8 mouse cellular contexts compared by ENCODE assay signal in genomic region chr1:39192460-39192996, GRCm38 (mm10). TPM values are rescaled to one million over a fixed set of nuclear protein-coding genes. Genes with fewer than 3 reads are reported as not detected.
DNase-seq lines count a peak whose midpoint lies in the region; ATAC-seq and TF ChIP-seq lines count a peak whose summit lies in the region.

No protein-coding gene starts in this region.

- peak overlapping the region; percentile 98 for H3K4me2 ChIP-seq in hindbrain, postnatal 0 days (ENCODE audit: low read depth, low read length)
- peak overlapping the region; percentile 99 for H3K4me2 ChIP-seq in midbrain, embryonic 12.5 days (replicated peaks)
- H3K4me2 ChIP-seq in stomach, embryonic 15.5 days: peak overlapping the region; percentile 100

- intact Hi-C loops in left cerebral cortex, postnatal 4 days (cut with DNase I): loop anchor here (5.0 to 10.0 kb wide), 2 partner anchors 122 to 180 kb away; no protein-coding TSS in a partner anchor

- peak; percentile 38; the same call in 1 of the 2 replicates for TF ChIP-seq CTCF in hindbrain, postnatal 0 days (IDR thresholded peaks at IDR 0.05; ENCODE audit: low read depth)

- H3K9me3 ChIP-seq in hindbrain, postnatal 0 days (ENCODE audit: low read length): no peaks in the 10 kb centered on the region
- no peaks in the 10 kb centered on the region for H3K9me3 ChIP-seq in midbrain, embryonic 12.5 days
- H3K9me3 ChIP-seq in stomach, embryonic 15.5 days: no peaks in the 10 kb centered on the region

- peak; percentile 41 for ATAC-seq in hindbrain, postnatal 0 days
- ATAC-seq in midbrain, embryonic 12.5 days (ENCODE audit: low FRiP score, low read depth): no peak
- ATAC-seq in stomach, embryonic 15.5 days (ENCODE audit: insufficient read depth, low FRiP score, low read depth): peak; percentile 29; the same call in 1 of the 2 replicates

- H3K9ac ChIP-seq in hindbrain, postnatal 0 days (replicated peaks; ENCODE audit: low read length): peak overlapping the region; percentile 71
- H3K9ac ChIP-seq in midbrain, embryonic 12.5 days (replicated peaks): no peak overlapping the region
- no peak overlapping the region for H3K9ac ChIP-seq in stomach, embryonic 15.5 days

- H3K27me3 ChIP-seq in hindbrain, postnatal 0 days (ENCODE audit: insufficient read depth, low read length): peaks cover 19% of the 10 kb centered on the region
- peaks cover 61% of the 10 kb centered on the region for H3K27me3 ChIP-seq in midbrain, embryonic 12.5 days
- H3K27me3 ChIP-seq in stomach, embryonic 15.5 days (replicated peaks): peaks cover 13% of the 10 kb centered on the region

- DNase-seq in adrenal gland, adult 2 months: peak; percentile 93
- peak; percentile 46 to 56 for DNase-seq in cerebellum, postnatal 36 days
- peak; percentile 42 for DNase-seq in gastrocnemius, postnatal 25 days
- DNase-seq in hindbrain, postnatal 0 days (ENCODE audit: low spot score): peak; percentile 59
- DNase-seq in left cerebral cortex, postnatal 4 days: peak; percentile 11
- DNase-seq in spleen, postnatal 14 days (ENCODE audit: low spot score in 2 of 2): no peak

- H3K4me3 ChIP-seq in hindbrain, postnatal 0 days (ENCODE audit: low read length): peak overlapping the region; percentile 75
- H3K4me3 ChIP-seq in midbrain, embryonic 12.5 days: peak overlapping the region; percentile 78
- peak overlapping the region; percentile 60 for H3K4me3 ChIP-seq in stomach, embryonic 15.5 days (replicated peaks)

- 0 out of 2 replicates have a peak overlapping the region, but pooled peaks have one; percentile 20 for H3K27ac ChIP-seq in hindbrain, postnatal 0 days
- no peak overlapping the region for H3K27ac ChIP-seq in midbrain, embryonic 12.5 days (replicated peaks)
- peak overlapping the region; percentile 63; the same call in 1 of the 2 replicates for H3K27ac ChIP-seq in stomach, embryonic 15.5 days

- no peaks in the 10 kb centered on the region for H3K36me3 ChIP-seq in hindbrain, postnatal 0 days (ENCODE audit: insufficient read depth, low read length)
- no peaks in the 10 kb centered on the region for H3K36me3 ChIP-seq in midbrain, embryonic 12.5 days
- H3K36me3 ChIP-seq in stomach, embryonic 15.5 days: no peaks in the 10 kb centered on the region

- H3K4me1 ChIP-seq in hindbrain, postnatal 0 days (ENCODE audit: insufficient read depth, low read length): no peaks in the 10 kb centered on the region; the same call in 1 of the 2 replicates
- peaks cover 21% of the 10 kb centered on the region for H3K4me1 ChIP-seq in midbrain, embryonic 12.5 days
- peaks cover 20% of the 10 kb centered on the region for H3K4me1 ChIP-seq in stomach, embryonic 15.5 days

- WGBS in hindbrain, postnatal 0 days: 1% methylated on average over 28 of the region's 28 CpGs
- 1% methylated on average over 27 of the region's 28 CpGs for WGBS in midbrain, embryonic 12.5 days
- 3% methylated on average over 27 of the region's 28 CpGs for WGBS in stomach, embryonic 15.5 days

RNA-seq across cellular contexts. Expression of gene Npas2, which starts 1.0 kb away (rescaled TPM):
- total RNA-seq in adrenal gland, adult 2 months (2021): 10 to 100 TPM in 1 of 2 experiments, 1 to 10 TPM in 1; 2.7 to 18.3 TPM
- 7.2 and 12.1 TPM in 2 replicates for polyA plus RNA-seq in adrenal gland, adult 2 months (2012; rRNA removed)
- 1 to 10 TPM in 1 of 2 experiments, under 1 TPM in 1; 0.32 to 5.8 TPM for total RNA-seq in gastrocnemius, postnatal 25 days (2021)
- 2.3 and 2.8 TPM in 2 replicates for total RNA-seq in hindbrain, postnatal 0 days (2014; rRNA removed)
- polyA plus RNA-seq in hindbrain, postnatal 0 days (2015; fragmentation: Nextera tagmentation; extraction: Ambion mirVana): 0.80 and 1.6 TPM in 2 replicates
- total RNA-seq in left cerebral cortex, postnatal 4 days (2021): 10 to 100 TPM; 36.5 to 38.2 TPM
- 0.59 TPM in 1 of 2 replicates, not detected in the other for polyA plus RNA-seq in midbrain, embryonic 12.5 days (2016; fragmentation: Nextera tagmentation; extraction: Ambion mirVana)
- 2.2 and 2.4 TPM in 2 replicates for polyA plus RNA-seq in stomach, embryonic 15.5 days (2015; fragmentation: Nextera tagmentation; extraction: Ambion mirVana)

Comparison
In these comparisons a context has a peak if more than half of its experiments do, and no peak if none do; other contexts are left out.
1. DNase-seq: peak in adrenal gland, adult 2 months (single experiment), cerebellum, postnatal 36 days (2 of 2), gastrocnemius, postnatal 25 days (single experiment), hindbrain, postnatal 0 days (single experiment) and left cerebral cortex, postnatal 4 days (single experiment); none in spleen, postnatal 14 days (0 of 2).
2. Peak in every context shown above with its lines, with median percentiles within 50 percentile points of each other: H3K4me2 ChIP-seq and H3K4me3 ChIP-seq.